12 mouse cellular contexts compared by ENCODE assay signal in the genomic region with DNA sequence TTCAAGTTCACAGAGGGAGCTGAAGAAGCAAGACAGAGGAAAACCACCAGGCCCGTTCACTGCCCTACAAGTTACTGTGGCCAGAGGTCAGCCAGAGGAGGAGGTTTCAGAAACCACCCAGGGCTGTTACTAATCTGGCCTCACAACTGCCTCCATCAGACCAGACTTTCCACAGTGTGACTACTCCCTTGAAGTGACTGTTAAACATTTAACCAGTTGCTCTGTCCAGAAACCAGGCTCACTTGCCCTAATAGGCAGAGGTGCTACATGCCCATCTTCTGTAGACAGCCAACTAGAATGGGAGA. TPM values are rescaled to one million over a fixed set of nuclear protein-coding genes. Genes with fewer than 3 reads are reported as not detected.
DNase-seq lines count a peak whose midpoint lies in the region; ATAC-seq and TF ChIP-seq lines count a peak whose summit lies in the region.
"Had no signal": no experiment of that assay in that cellular context is flagged by ENCODE, and none has a peak within 500 bp of the region (broad histone marks: within the 10 kb centered on the region; RNA-seq: fewer than 3 reads in every experiment).

No protein-coding gene starts in this region.

- H3K36me3 ChIP-seq in hindbrain, embryonic 12.5 days: no peaks in the 10 kb centered on the region
- H3K36me3 ChIP-seq in hindbrain, postnatal 0 days (ENCODE audit: insufficient read depth, low read length): no peaks in the 10 kb centered on the region
- no peaks in the 10 kb centered on the region for H3K36me3 ChIP-seq in kidney, postnatal 0 days (ENCODE audit: insufficient read depth, low read length)
- H3K36me3 ChIP-seq: midbrain, embryonic 15.5 days had no signal

- no peak overlapping the region for H3K4me2 ChIP-seq in hindbrain, embryonic 12.5 days (replicated peaks)
- H3K4me2 ChIP-seq in hindbrain, postnatal 0 days (ENCODE audit: low read depth, low read length): no peak overlapping the region
- no peak overlapping the region for H3K4me2 ChIP-seq in kidney, postnatal 0 days (ENCODE audit: low read length)
- H3K4me2 ChIP-seq: midbrain, embryonic 15.5 days had no signal

- H3K9ac ChIP-seq in hindbrain, embryonic 12.5 days: no peak overlapping the region
- no peak overlapping the region for H3K9ac ChIP-seq in hindbrain, postnatal 0 days (replicated peaks; ENCODE audit: low read length)
- H3K9ac ChIP-seq in kidney, postnatal 0 days (ENCODE audit: low read depth, low read length): no peak overlapping the region
- H3K9ac ChIP-seq: midbrain, embryonic 15.5 days had no signal

- 81% methylated on average over 1 of the region's 1 CpGs for WGBS in hindbrain, embryonic 12.5 days
- WGBS in hindbrain, postnatal 0 days: 76% methylated on average over 1 of the region's 1 CpGs
- WGBS in kidney, postnatal 0 days: 45% methylated on average over 1 of the region's 1 CpGs

- DNase-seq in hindbrain, postnatal 0 days (ENCODE audit: low spot score): no peak
- DNase-seq in 3T3-L1 (ENCODE audit: low read depth, low spot score) (peak; percentile 81), adipocyte (ENCODE audit: low spot score) (peak; percentile 74)
- DNase-seq in kidney, postnatal 0 days (ENCODE audit: low spot score): no peak
- DNase-seq in ovary, adult 18-20 months (ENCODE audit: low spot score): no peak
- DNase-seq in T-cell, adult 2 months (ENCODE audit: low spot score): no peak
- DNase-seq: cerebellum, postnatal 10 days; lung, adult 18-20 months; thymus, adult 2 months had no signal

- ATAC-seq in hindbrain, embryonic 12.5 days (ENCODE audit: low FRiP score): no peak
- no peak for ATAC-seq in hindbrain, postnatal 0 days
- no peak for ATAC-seq in kidney, postnatal 0 days (replicated peaks; ENCODE audit: low FRiP score, low read depth)
- ATAC-seq in megakaryocyte progenitor cell, adult 5-6 weeks (replicated peaks; ENCODE audit: poor library complexity): no peak
- ATAC-seq: midbrain, embryonic 15.5 days had no signal

- H3K27ac ChIP-seq in hindbrain, embryonic 12.5 days: 0 out of 2 replicates have a peak overlapping the region, but pooled peaks have one; percentile 25
- H3K27ac ChIP-seq in hindbrain, postnatal 0 days: no peak overlapping the region; the same call in 1 of the 2 replicates
- peak overlapping the region; percentile 71 for H3K27ac ChIP-seq in kidney, postnatal 0 days
- H3K27ac ChIP-seq: midbrain, embryonic 15.5 days had no signal

- no peak overlapping the region for H3K4me3 ChIP-seq in hindbrain, embryonic 12.5 days
- no peak overlapping the region for H3K4me3 ChIP-seq in hindbrain, postnatal 0 days (ENCODE audit: low read length)
- no peak overlapping the region for H3K4me3 ChIP-seq in kidney, postnatal 0 days (replicated peaks; ENCODE audit: low read depth, low read length)
- H3K4me3 ChIP-seq: midbrain, embryonic 15.5 days had no signal

- H3K4me1 ChIP-seq in hindbrain, embryonic 12.5 days: 0 out of 2 replicates have a peak, but pooled peaks cover 2% of the 10 kb centered on the region
- peaks cover 5% of the 10 kb centered on the region; the same call in 1 of the 2 replicates for H3K4me1 ChIP-seq in hindbrain, postnatal 0 days (ENCODE audit: insufficient read depth, low read length)
- peaks cover 35% of the 10 kb centered on the region; the same call in 1 of the 2 replicates for H3K4me1 ChIP-seq in kidney, postnatal 0 days (replicated peaks; ENCODE audit: insufficient read depth, low read length)

- no peaks in the 10 kb centered on the region for H3K27me3 ChIP-seq in hindbrain, embryonic 12.5 days
- H3K27me3 ChIP-seq in hindbrain, postnatal 0 days (ENCODE audit: insufficient read depth, low read length): no peaks in the 10 kb centered on the region
- H3K27me3 ChIP-seq in kidney, postnatal 0 days (ENCODE audit: insufficient read depth, low read length): no peaks in the 10 kb centered on the region
- H3K27me3 ChIP-seq: midbrain, embryonic 15.5 days had no signal

- no peaks in the 10 kb centered on the region for H3K9me3 ChIP-seq in hindbrain, embryonic 12.5 days (replicated peaks)
- H3K9me3 ChIP-seq in hindbrain, postnatal 0 days (ENCODE audit: low read length): no peaks in the 10 kb centered on the region
- no peaks in the 10 kb centered on the region for H3K9me3 ChIP-seq in kidney, postnatal 0 days (replicated peaks; ENCODE audit: low read length)
- H3K9me3 ChIP-seq: midbrain, embryonic 15.5 days had no signal

- no peak for TF ChIP-seq CTCF in hindbrain, postnatal 0 days (IDR thresholded peaks at IDR 0.05; ENCODE audit: low read depth)
- TF ChIP-seq CTCF in kidney, postnatal 0 days (IDR thresholded peaks at IDR 0.05; ENCODE audit: low read depth): no peak

RNA-seq across cellular contexts. Expression of a gene that starts 35.3 kb away (rescaled TPM):
- 62.5 and 66.6 TPM in 2 replicates for polyA plus RNA-seq in hindbrain, embryonic 12.5 days (2016; fragmentation: Nextera tagmentation; extraction: Ambion mirVana)
- 73.2 and 91.7 TPM in 2 replicates for total RNA-seq in hindbrain, postnatal 0 days (2014; rRNA removed)
- 14.8 and 16.6 TPM in 2 replicates for polyA plus RNA-seq in hindbrain, postnatal 0 days (2015; fragmentation: Nextera tagmentation; extraction: Ambion mirVana)
- 4.9 and 6.3 TPM in 2 replicates for polyA plus RNA-seq in kidney, postnatal 0 days (2015; fragmentation: Nextera tagmentation; extraction: Ambion mirVana)
- 0.99 and 1.2 TPM in 2 replicates for total RNA-seq in megakaryocyte progenitor cell, adult 5-6 weeks (2015)
- 1.2 and 2.7 TPM in 2 replicates for total RNA-seq in megakaryocyte progenitor cell, adult 5-6 weeks (2017)

RNA-seq across cellular contexts. Expression of a gene that starts 39.2 kb away (rescaled TPM):
- 62.1 and 64.2 TPM in 2 replicates for polyA plus RNA-seq in hindbrain, embryonic 12.5 days (2016; fragmentation: Nextera tagmentation; extraction: Ambion mirVana)
- 39.9 and 47.8 TPM in 2 replicates for total RNA-seq in hindbrain, postnatal 0 days (2014; rRNA removed)
- polyA plus RNA-seq in hindbrain, postnatal 0 days (2015; fragmentation: Nextera tagmentation; extraction: Ambion mirVana): 31.4 and 36.2 TPM in 2 replicates
- 32.9 and 35.5 TPM in 2 replicates for polyA plus RNA-seq in kidney, postnatal 0 days (2015; fragmentation: Nextera tagmentation; extraction: Ambion mirVana)
- 63.8 and 70.0 TPM in 2 replicates for total RNA-seq in megakaryocyte progenitor cell, adult 5-6 weeks (2015)
- 23.3 and 24.8 TPM in 2 replicates for total RNA-seq in megakaryocyte progenitor cell, adult 5-6 weeks (2017)

Comparison
In these comparisons a context has a peak if more than half of its experiments do, and no peak if none do; other contexts are left out.
1. DNase-seq: peak in 3T3-L1 (single experiment) and adipocyte (single experiment); none in hindbrain, postnatal 0 days (single experiment), kidney, postnatal 0 days (single experiment), ovary, adult 18-20 months (single experiment) and T-cell, adult 2 months (single experiment).